Mouse (Mus musculus) neural tube, embryonic 12.5 days (tissue): ENCODE measurements around the gene Tmcc3. TPM values are rescaled to one million over a fixed set of nuclear protein-coding genes. Genes with fewer than 3 reads are reported as not detected.

Experiments used
- ATAC-seq: fragments of 200-750 bp; cut with Nextera tagmentation; 2 replicates; pipeline ENCODE4 v1.8.0; 2017; ENCODE audit warnings: low read depth, mild to moderate bottlenecking, moderate TSS enrichment, moderate library complexity; ENCODE audit not compliant: low FRiP score
- H3K27ac ChIP-seq: fragments of 300-500 bp; sonication (generic); 2 replicates; pipeline ENCODE4 v1.5.1; 2016
- H3K27me3 ChIP-seq: fragments of 300-500 bp; sonication (generic); replicated peaks from 2 replicates; pipeline ENCODE4 v1.6.1; 2016; ENCODE audit warnings: mild to moderate bottlenecking
- H3K36me3 ChIP-seq: fragments of 300-500 bp; sonication (generic); 2 replicates; pipeline ENCODE4 v1.6.1; 2016; ENCODE audit warnings: mild to moderate bottlenecking
- H3K4me1 ChIP-seq: fragments of 300-500 bp; sonication (generic); 2 replicates; pipeline ENCODE4 v1.6.1; 2016
- H3K4me2 ChIP-seq: fragments of 300-500 bp; sonication (generic); replicated peaks from 2 replicates; pipeline ENCODE4 v1.6.1; 2016; ENCODE audit warnings: mild to moderate bottlenecking
- H3K4me3 ChIP-seq: fragments of 300-500 bp; sonication (generic); 2 replicates; pipeline ENCODE4 v1.5.1; 2016
- H3K9ac ChIP-seq: fragments of 300-500 bp; sonication (generic); 2 replicates; pipeline ENCODE4 v1.6.1; 2016; ENCODE audit warnings: mild to moderate bottlenecking
- H3K9me3 ChIP-seq: fragments of 300-500 bp; sonication (generic); 2 replicates; pipeline ENCODE4 v1.6.1; 2016; ENCODE audit warnings: mild to moderate bottlenecking
- WGBS: fragments of 180-500 bp; shearing (Covaris S2); methylation state at CpG from one replicate; pipeline ENCODE4 v1.1.7; 2016; 5-methylcytosine and 5-hydroxymethylcytosine counted together
- polyA plus RNA-seq: library from polyadenylated mRNA; unstranded; fragments of >200 nt; fragmentation: Nextera tagmentation; extraction: Ambion mirVana; gene quantifications from 2 replicates; pipeline ENCODE4 v1.2.1, GENCODE M21; 2016

Gene Tmcc3
- polyA plus RNA-seq, 1 experiment from 2014 or later = 7.6 TPM

DNA sequence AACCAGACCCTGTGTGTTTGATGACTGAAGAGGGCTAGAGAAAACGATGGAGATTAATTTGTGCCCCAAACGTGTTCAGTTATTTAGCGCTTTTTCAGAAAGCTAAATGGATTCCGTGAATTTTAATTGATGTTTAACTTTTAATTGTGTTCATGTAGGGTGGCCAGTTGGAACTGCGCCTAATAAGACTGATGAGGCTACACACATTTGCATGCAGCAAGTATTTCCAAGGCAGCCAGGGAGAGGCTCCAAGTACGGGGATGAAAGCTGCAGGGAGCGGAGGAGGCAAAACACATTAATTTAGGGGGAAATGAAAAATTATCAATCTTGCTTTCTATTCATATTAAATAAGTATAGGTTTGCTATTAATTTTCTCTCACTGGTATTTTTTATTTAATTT lies 131.0 kb downstream of the Tmcc3 start:
- H3K27me3 ChIP-seq = no peaks in the 10 kb centered on the region
- no peak overlapping the region for H3K9ac ChIP-seq
- WGBS = 70% methylated on average over 7 of the region's 7 CpGs
- H3K27ac ChIP-seq = no peak overlapping the region
- H3K4me2 ChIP-seq = no peak overlapping the region
- no peaks in the 10 kb centered on the region for H3K9me3 ChIP-seq
- no peaks in the 10 kb centered on the region for H3K36me3 ChIP-seq
- no peaks in the 10 kb centered on the region for H3K4me1 ChIP-seq
- no peak overlapping the region for H3K4me3 ChIP-seq
- no peak for ATAC-seq

DNA sequence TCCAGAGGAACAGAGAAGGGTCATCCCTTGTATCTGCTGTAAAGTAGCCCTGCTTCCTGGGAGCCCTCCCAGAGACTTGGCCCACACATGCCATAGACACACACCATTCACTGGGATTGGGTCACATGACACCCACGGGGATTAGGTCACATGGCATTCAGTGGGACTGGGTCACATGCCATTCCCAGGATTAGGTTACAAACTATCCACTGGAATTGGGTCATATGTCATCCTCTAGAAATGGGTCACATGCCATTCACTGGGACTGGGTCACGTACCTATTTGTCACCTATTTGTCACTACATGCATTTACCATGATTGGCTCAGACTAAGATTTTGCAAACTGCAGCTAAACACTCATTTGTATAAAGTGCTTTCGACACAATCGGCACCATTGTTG lies 131.7 kb downstream of the Tmcc3 start:
- no peak overlapping the region for H3K4me3 ChIP-seq
- H3K4me1 ChIP-seq = no peaks in the 10 kb centered on the region
- H3K27ac ChIP-seq = no peak overlapping the region
- 88% methylated on average over 4 of the region's 4 CpGs for WGBS
- no peak for ATAC-seq
- H3K36me3 ChIP-seq = no peaks in the 10 kb centered on the region
- H3K4me2 ChIP-seq = no peak overlapping the region
- H3K27me3 ChIP-seq = no peaks in the 10 kb centered on the region
- H3K9me3 ChIP-seq = no peaks in the 10 kb centered on the region
- no peak overlapping the region for H3K9ac ChIP-seq

DNA sequence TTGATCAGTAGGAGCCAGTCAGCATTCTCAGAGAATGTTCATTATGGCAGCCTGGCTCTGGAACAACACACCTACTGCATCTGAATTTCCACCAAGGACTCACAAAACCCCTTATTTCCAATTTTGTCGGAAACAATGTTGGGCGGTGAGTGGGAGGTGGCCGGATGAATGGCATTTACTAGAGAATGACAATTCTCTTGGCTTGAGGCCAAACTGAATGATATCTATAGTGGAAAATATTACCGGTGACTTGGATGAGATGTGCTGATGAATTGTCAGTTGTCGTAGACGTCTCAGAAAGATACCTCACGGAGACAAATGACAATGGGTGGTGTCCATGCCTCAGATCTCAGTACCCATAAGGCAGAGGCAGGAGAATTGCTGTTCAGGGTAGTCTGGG lies 133.4 kb downstream of the Tmcc3 start:
- no peaks in the 10 kb centered on the region for H3K27me3 ChIP-seq
- H3K4me2 ChIP-seq = no peak overlapping the region
- no peak overlapping the region for H3K9ac ChIP-seq
- no peak overlapping the region for H3K4me3 ChIP-seq
- ATAC-seq = no peak
- H3K9me3 ChIP-seq = no peaks in the 10 kb centered on the region
- no peaks in the 10 kb centered on the region for H3K4me1 ChIP-seq
- 91% methylated on average over 7 of the region's 7 CpGs for whole genome bisulfite sequencing
- no peaks in the 10 kb centered on the region for H3K36me3 ChIP-seq
- no peak overlapping the region for H3K27ac ChIP-seq

DNA sequence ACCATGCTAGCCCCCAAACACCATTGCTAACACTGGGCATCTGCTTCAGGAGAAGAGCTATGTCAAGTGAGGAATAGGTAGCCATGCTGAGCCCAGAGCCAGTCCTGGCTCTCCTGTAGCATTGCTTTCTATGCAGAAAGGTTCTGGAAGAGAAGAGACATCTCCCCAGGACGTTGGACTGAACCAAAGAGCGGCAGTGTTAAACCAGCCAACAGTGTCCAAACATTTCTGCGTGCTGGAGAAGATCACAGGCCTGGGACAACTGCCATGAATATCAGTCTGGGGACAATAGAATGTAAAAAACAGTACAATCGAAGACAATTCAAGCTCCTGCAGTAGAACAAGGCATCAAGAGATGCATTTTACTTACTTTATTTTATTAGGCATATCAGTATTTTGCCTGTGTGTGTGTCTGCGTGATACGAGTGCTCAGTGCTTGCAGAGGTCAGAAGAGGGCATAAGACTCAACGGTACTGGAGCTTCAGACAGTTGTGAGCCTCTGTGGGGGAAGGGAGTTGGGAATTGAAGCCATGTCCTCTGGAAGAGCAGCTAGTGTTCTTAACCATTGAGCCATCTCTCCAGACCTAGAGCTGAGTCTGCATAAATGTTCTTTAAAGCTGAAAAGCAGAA lies 134.7 kb downstream of the Tmcc3 start:
- H3K27ac ChIP-seq = no peak overlapping the region
- no peaks in the 10 kb centered on the region for H3K4me1 ChIP-seq
- ATAC-seq = no peak
- H3K9ac ChIP-seq = no peak overlapping the region
- H3K27me3 ChIP-seq = no peaks in the 10 kb centered on the region
- H3K9me3 ChIP-seq = no peaks in the 10 kb centered on the region
- H3K36me3 ChIP-seq = no peaks in the 10 kb centered on the region
- 75% methylated on average over 7 of the region's 7 CpGs for WGBS
- H3K4me2 ChIP-seq = no peak overlapping the region
- no peak overlapping the region for H3K4me3 ChIP-seq

DNA sequence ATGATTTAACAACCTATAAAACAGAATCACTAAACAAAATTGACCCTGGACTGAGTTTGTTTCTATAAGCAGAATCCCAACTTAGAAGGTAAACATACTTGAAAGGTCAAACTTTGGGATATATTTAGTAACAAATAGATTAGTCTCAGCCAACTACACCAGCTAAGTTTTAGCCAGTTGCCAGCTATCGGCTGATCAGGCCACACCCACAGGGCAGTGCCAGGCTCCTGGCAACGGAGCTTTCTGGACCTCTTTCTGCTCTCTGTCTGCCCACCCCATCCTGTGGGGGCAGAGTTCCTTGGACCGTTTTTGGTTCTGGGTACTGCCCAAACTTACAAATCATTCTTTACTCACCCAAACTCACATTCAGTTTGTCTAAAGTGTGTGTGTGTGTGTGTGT lies 137.9 kb downstream of the Tmcc3 start:
- Histone ChIP-seq H3K9ac (no peak overlapping the region), H3K36me3 (no peaks in the 10 kb centered on the region), H3K27ac (no peak overlapping the region), H3K4me3 (no peak overlapping the region), H3K4me2 (no peak overlapping the region), H3K9me3 (no peaks in the 10 kb centered on the region), H3K27me3 (no peaks in the 10 kb centered on the region), H3K4me1 (no peaks in the 10 kb centered on the region)
- ATAC-seq = no peak
- WGBS = 76% methylated on average over 3 of the region's 3 CpGs

DNA sequence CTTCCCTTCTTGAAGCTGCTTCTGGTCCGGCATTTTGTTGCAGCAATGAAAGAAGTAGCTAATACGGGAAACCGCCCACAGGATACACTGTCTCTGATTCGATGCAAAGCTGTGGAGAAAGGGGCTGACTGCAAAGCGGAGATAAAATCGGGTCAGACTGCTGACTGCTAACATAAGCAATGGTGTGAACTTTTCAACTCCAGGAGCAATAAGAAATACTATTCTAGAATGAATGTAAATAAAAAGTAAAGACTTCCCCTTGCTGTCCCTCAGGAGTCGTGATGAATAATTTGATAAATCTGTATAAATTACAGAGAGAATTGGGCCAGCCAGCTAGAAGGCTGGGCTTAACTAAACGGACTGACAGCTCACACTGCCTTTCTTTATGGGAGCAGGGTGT lies 139.0 kb downstream of the Tmcc3 start:
- no peaks in the 10 kb centered on the region for H3K9me3 ChIP-seq
- H3K4me1 ChIP-seq = no peaks in the 10 kb centered on the region
- no peaks in the 10 kb centered on the region for H3K27me3 ChIP-seq
- H3K4me2 ChIP-seq = no peak overlapping the region
- no peaks in the 10 kb centered on the region for H3K36me3 ChIP-seq
- no peak overlapping the region for H3K9ac ChIP-seq
- WGBS = 60% methylated on average over 8 of the region's 8 CpGs
- H3K4me3 ChIP-seq = no peak overlapping the region
- no peak for ATAC-seq
- no peak overlapping the region for H3K27ac ChIP-seq

DNA sequence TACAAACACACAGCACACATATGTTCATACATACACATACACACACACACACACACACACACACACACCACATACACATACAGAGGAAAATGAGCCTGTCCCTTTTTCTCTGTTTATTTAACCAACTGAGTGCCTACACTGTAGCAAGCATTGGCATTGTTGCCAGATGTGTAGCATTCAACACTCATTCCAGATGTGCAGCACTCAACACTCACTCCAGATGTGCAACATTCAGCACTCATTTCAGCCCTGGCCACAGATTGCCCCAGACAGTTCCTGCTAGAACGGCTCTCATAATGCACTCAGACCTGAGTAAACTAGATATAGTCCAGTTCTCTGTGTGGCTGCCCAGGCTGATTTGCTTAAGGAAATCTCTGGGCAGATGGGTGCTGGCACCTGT lies 145.7 kb downstream of the Tmcc3 start:
- H3K4me1 ChIP-seq = no peaks in the 10 kb centered on the region
- H3K9ac ChIP-seq = no peak overlapping the region
- no peaks in the 10 kb centered on the region for H3K9me3 ChIP-seq
- 74% methylated on average over 1 of the region's 1 CpGs for WGBS
- no peak overlapping the region for H3K4me3 ChIP-seq
- no peak overlapping the region for H3K4me2 ChIP-seq
- no peak for ATAC-seq
- no peak overlapping the region for H3K27ac ChIP-seq
- H3K27me3 ChIP-seq = no peaks in the 10 kb centered on the region
- no peaks in the 10 kb centered on the region for H3K36me3 ChIP-seq

DNA sequence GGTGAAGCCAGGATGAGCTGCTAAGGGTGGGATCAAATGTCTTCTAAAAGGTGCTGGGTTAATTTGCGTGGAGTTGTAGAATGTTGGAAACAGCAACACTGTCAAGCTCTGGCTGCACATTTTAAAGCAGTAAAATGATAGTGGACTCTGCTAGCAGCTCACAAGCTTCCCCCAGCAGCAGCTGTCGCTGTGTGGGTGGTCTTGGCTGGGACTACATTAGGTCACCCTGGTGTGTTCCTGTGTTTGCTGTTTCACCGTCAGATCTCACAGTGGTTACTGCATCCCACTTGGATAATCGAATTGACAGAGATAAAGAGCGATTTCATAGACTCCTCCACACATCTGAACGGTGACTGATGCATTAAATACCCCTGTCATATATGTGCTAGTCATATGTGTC lies 146.9 kb downstream of the Tmcc3 start:
- Histone ChIP-seq H3K27me3 (no peaks in the 10 kb centered on the region), H3K36me3 (no peaks in the 10 kb centered on the region), H3K4me3 (no peak overlapping the region), H3K9me3 (no peaks in the 10 kb centered on the region), H3K4me2 (no peak overlapping the region), H3K27ac (no peak overlapping the region), H3K9ac (no peak overlapping the region), H3K4me1 (no peaks in the 10 kb centered on the region)
- no peak for ATAC-seq
- 58% methylated on average over 6 of the region's 6 CpGs for WGBS

DNA sequence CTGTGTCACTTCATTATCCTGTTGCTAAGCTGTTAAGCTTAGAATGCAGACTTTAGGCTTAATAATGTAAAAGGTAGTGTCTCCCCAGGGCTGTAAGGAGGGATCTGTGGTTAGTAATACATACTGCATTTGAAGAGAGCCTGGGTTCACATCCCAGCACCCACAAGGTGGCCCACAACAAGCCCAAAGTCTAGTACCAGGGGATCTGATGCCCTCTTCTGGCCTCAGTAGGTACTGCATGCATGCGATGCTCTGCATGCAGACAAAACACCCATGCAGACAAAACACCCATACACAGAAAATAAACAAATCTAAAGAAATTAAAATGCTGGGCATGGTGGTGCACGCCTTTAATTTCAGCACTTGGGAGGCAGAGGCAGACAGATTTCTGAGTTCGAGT lies 149.6 kb downstream of the Tmcc3 start:
- no peak overlapping the region for H3K9ac ChIP-seq
- no peaks in the 10 kb centered on the region for H3K36me3 ChIP-seq
- H3K27ac ChIP-seq = no peak overlapping the region
- no peak overlapping the region for H3K4me3 ChIP-seq
- no peaks in the 10 kb centered on the region for H3K27me3 ChIP-seq
- ATAC-seq = no peak
- H3K9me3 ChIP-seq = no peaks in the 10 kb centered on the region
- H3K4me1 ChIP-seq = no peaks in the 10 kb centered on the region
- whole genome bisulfite sequencing = 83% methylated on average over 3 of the region's 3 CpGs
- H3K4me2 ChIP-seq = no peak overlapping the region

DNA sequence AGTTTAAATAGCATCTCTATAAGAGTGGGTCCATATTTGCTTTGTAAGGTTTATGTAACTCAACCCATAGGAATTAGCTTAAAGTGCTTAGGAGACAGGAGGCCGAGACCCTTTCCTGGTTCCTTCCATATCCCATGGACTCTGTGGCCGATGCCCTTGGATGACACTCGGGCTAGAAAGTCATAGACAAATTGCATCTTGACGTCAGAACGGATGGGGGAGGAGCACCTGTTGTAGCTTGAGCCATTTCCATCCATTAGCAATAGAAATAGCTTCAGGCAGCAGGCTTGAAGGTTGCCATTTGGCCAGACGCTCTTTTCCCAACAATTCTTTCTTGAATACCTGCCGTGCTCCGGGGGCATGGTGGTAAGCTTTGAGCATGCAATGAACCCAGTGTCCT lies 150.1 kb downstream of the Tmcc3 start:
- no peak for ATAC-seq
- no peak overlapping the region for H3K4me2 ChIP-seq
- H3K9me3 ChIP-seq = no peaks in the 10 kb centered on the region
- H3K27me3 ChIP-seq = no peaks in the 10 kb centered on the region
- no peak overlapping the region for H3K4me3 ChIP-seq
- WGBS = 79% methylated on average over 8 of the region's 8 CpGs
- H3K4me1 ChIP-seq = no peaks in the 10 kb centered on the region
- H3K36me3 ChIP-seq = no peaks in the 10 kb centered on the region
- no peak overlapping the region for H3K27ac ChIP-seq
- no peak overlapping the region for H3K9ac ChIP-seq

DNA sequence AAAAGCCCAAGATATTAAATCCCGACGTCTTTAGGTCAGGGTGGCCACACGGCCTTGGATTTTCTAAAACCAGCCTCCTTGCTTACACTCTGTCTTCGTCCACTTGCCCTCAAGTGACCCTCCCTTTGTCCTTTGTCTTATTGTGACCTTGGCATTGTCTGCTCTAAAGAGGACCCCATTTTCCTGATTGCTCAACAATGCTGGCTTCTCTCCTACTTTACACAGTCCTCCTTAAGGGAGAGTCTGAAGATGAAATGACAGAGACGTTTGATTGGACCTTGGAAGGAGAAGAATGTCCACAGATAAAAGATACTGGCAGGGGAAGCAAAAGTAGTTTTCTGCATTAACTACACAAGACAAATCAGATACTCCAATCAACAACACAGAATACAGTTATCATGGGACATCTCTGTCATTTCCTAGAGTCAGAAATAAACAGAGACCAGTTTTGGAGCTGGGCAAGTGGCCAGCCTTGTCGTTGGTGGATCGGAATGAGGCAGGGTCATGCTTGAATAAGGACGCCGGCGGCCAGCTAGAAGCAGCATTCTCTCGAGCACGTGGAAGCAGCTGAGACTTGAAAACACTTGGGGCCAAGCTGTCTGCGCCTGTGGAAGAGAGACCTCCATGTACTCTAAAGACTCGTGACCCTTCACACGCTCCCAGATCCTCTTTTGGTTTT lies 150.8 kb downstream of the Tmcc3 start:
- no peak overlapping the region for H3K4me2 ChIP-seq
- H3K4me1 ChIP-seq = no peaks in the 10 kb centered on the region
- H3K9ac ChIP-seq = no peak overlapping the region
- H3K4me3 ChIP-seq = no peak overlapping the region
- no peak for ATAC-seq
- WGBS = 70% methylated on average over 15 of the region's 15 CpGs
- H3K27me3 ChIP-seq = no peaks in the 10 kb centered on the region
- H3K9me3 ChIP-seq = no peaks in the 10 kb centered on the region
- no peaks in the 10 kb centered on the region for H3K36me3 ChIP-seq
- H3K27ac ChIP-seq = no peak overlapping the region

DNA sequence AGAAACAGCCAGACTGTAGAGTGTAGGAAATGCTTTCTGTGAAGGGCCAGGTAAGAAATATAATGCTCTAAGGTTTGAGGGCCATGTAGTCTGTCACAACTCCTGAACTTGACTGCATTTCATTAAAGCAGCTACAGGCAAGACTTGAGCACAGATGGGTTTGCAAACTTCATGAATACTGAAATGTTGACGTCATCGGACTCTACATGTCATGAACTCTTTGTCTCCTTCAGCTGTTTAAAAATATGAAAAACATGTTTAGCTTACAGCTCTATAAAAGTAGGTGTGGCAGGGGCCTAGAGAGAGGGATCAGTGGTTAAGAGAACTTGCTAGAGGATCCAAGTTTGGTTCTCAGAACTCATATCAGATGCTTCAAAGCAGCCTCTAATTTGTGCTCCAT lies 151.7 kb downstream of the Tmcc3 start:
- Histone ChIP-seq H3K27me3 (no peaks in the 10 kb centered on the region), H3K27ac (no peak overlapping the region), H3K4me1 (no peaks in the 10 kb centered on the region), H3K36me3 (no peaks in the 10 kb centered on the region), H3K4me3 (no peak overlapping the region), H3K4me2 (no peak overlapping the region), H3K9me3 (no peaks in the 10 kb centered on the region), H3K9ac (no peak overlapping the region)
- 95% methylated on average over 2 of the region's 2 CpGs for WGBS
- ATAC-seq = no peak

DNA sequence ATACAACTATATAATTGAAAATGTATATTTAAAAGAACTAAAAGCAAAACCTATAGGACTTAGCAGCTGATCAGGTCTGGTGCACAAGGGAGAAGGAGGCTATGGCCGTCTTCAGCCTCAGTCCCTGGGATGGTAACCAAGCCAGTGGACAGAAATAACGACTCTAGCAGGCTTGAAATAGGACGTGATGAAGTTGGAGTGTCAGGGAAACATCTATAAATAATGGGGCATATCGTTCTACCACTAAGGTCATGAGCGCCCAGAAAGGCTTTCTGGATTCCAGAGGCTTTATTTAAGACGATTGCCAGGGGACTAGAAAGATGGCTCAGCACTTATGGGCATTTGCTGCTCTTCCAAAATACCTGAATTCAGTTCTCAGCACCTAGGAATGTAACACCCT lies 153.9 kb downstream of the Tmcc3 start:
- ATAC-seq = no peak
- Histone ChIP-seq H3K27me3 (no peaks in the 10 kb centered on the region), H3K27ac (no peak overlapping the region), H3K4me1 (no peaks in the 10 kb centered on the region), H3K4me3 (no peak overlapping the region), H3K9ac (no peak overlapping the region), H3K9me3 (no peaks in the 10 kb centered on the region), H3K4me2 (no peak overlapping the region), H3K36me3 (no peaks in the 10 kb centered on the region)
- 76% methylated on average over 6 of the region's 6 CpGs for WGBS
